Mouse (Mus musculus) cerebellum, postnatal 10 days (tissue): ENCODE results near the gene U2af2.

Experiments
- DNase-seq, 2 experiments: peaks; one replicate each; pipeline ENCODE4 v3.0.0; 2021; ENCODE audit warnings: mixed read lengths in 2 of 2

U2af2 gene

DNA sequence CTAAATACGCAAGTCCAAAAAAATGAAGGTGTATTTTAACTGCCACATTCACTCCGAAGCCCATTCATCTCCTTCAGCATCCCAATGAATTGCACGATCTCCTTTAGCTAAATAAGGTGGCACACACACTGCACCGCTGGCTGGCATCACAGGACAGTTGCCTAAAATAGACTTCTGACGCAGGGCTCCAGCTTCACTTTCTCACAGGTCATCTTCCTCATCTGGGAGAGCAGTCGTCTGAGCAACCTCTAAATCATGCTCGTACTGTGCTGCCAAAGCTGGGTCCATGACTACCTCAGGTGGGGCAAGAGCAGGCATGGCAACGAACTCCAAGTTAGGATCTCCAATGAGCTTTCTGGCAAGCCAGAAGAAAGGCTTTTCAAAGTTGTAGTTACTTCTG lies 63.1 kb downstream of the U2af2 start:
- no peak for DNase-seq

DNA sequence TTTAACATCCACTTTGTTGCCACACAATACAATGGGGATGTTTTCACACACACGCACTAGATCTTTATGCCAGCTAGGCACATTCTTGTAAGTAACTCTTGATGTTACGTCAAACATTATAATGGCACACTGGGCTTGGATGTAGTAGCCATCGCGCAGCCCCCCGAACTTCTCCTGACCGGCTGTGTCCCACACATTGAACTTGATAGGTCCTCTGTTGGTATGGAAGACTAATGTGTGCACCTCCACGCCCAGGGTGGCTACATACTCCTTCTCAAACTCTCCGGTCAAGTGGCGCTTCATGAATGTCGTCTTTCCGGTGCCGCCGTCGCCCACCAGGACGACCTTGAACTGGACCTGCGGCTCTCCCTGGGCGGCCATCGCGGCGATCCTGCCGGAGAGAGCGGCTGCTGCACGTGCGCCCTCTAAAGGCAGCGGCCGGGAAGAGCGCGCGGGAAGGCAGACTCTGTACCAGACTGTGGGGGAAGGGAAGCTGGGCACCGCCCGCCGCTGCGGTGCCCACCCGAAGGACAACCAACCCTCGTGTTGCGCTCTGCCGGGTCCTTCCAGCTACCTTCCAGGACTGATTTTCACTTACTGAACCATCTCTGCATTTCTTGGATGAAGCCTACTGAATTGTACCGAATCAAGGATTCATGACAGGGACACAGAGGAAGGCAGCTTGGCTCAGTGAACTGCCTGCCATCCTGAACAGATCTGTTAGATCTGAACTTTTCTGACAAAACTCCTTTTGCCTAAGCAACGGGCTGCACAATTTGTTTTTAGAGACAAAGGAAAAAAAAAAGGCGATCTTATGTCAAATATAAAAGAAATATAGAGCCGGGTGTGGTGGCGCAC lies 63.8 kb downstream of the U2af2 start, which contains the start of gene Rasl2-9:
TSS of gene Rasl2-9 (minus strand) at position 402 of the 858 bp plus-strand sequence.
- peak; percentile 88 for DNase-seq
